Mouse (Mus musculus): Measurements from ENCODE around the gene Ranbp9.

Gene Ranbp9

GRCm38 (mm10) chr13:43364985-43365824 is 115.9 kb downstream of the Ranbp9 start, which contains the start of gene Sirt5:
Sirt5 (plus strand) TSS chr13:43365496.
- peak; percentile 90 for DNase-seq (ENCODE audit: low read depth)

- DNase-seq (ENCODE audit: low read depth), result no peak
Measured at GRCm38 (mm10) chr13:43362353-43362752, 118.7 kb downstream of the Ranbp9 start.

DNA sequence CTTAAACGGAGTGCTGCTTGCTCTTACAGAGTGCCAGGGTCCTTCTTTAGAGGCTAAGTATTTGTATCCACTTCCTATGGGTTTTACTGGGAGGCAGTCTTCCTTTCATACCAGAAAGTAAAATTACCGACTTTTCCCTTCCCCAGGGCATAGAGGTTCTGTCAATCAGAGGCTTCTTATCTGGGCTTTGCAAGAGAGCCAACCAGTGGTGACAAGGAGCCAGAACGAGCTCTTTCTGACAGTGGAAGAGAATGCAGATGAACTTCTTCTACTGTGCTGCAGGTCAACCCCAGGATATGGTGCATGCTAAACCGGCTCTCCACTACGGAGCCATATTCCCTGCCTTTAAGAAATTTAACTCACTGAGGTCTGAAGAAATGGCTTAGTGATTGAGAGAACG is 120.5 kb downstream of the Ranbp9 start:
- no peak for DNase-seq (ENCODE audit: low read depth)

- no peak for DNase-seq (ENCODE audit: low read depth)
Measured at GRCm38 (mm10) chr13:43356346-43357125, 124.5 kb downstream of the Ranbp9 start.

DNA sequence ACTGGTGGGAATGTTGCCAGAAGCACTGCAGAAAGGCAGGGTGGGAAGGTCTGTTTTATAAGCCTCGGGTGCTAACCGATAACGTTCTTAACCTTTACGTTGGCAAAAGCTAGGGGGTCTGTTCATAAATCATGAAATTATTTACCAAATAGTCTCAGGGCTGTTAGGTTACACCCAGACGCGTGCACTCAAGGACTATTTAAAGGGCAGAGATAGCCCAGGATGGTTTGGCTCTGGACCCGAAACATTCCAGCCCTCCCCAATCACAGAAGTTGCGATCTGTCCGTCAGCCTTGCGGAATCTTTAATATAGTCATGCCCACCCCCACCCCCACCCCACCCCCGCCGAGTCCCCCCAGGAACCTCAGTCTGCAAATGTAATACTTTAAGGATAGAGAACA is 126.7 kb downstream of the Ranbp9 start:
- DNase-seq (ENCODE audit: low read depth), result no peak

- DNase-seq (ENCODE audit: low read depth), result no peak
Measured at GRCm38 (mm10) chr13:43353356-43353755, 127.7 kb downstream of the Ranbp9 start.

All from induced T-regulatory cell, adult 2 months (primary cell).